Mouse (Mus musculus): ENCODE measurements around the gene R3hdm2. TPM values are rescaled to one million over a fixed set of nuclear protein-coding genes. Genes with fewer than 3 reads are reported as not detected.

Gene R3hdm2
- total and polyA plus RNA-seq, 2 experiments from 2014 or later = 37.2 to 51.0 TPM

GRCm38 (mm10) chr10:127391774-127392173, 11.6 kb downstream of the R3hdm2 start:
- Histone ChIP-seq H3K4me3 (ENCODE audit: low read depth, low read length) (no peak overlapping the region), H3K4me2 (ENCODE audit: low read depth) (no peak overlapping the region), H3K4me1 (ENCODE audit: insufficient read depth) (no peaks in the 10 kb centered on the region), H3K9ac (no peak overlapping the region), H3K36me3 (ENCODE audit: insufficient read depth) (peaks cover 6% of the 10 kb centered on the region; the same call in 1 of the 2 replicates), H3K27me3 (ENCODE audit: insufficient read depth, low read length) (no peaks in the 10 kb centered on the region), H3K9me3 (ENCODE audit: low read length) (no peaks in the 10 kb centered on the region), H3K27ac (ENCODE audit: low read depth, low read length) (no peak overlapping the region)
- ATAC-seq = no peak
- TF ChIP-seq CTCF (IDR thresholded peaks at IDR 0.05; ENCODE audit: low read depth) = no peak
- WGBS = 83% methylated on average over 6 of the region's 6 CpGs
- no peak for DNase-seq

GRCm38 (mm10) chr10:127404701-127405100, 24.6 kb downstream of the R3hdm2 start:
- Histone ChIP-seq H3K36me3 (ENCODE audit: insufficient read depth) (peaks cover 18% of the 10 kb centered on the region), H3K27me3 (ENCODE audit: insufficient read depth, low read length) (no peaks in the 10 kb centered on the region), H3K4me1 (ENCODE audit: insufficient read depth) (no peaks in the 10 kb centered on the region), H3K9me3 (ENCODE audit: low read length) (no peaks in the 10 kb centered on the region), H3K4me3 (ENCODE audit: low read depth, low read length) (no peak overlapping the region), H3K9ac (no peak overlapping the region), H3K4me2 (ENCODE audit: low read depth) (no peak overlapping the region), H3K27ac (ENCODE audit: low read depth, low read length) (no peak overlapping the region)
- TF ChIP-seq CTCF (IDR thresholded peaks at IDR 0.05; ENCODE audit: low read depth) = no peak
- WGBS = 95% methylated on average over 3 of the region's 3 CpGs
- DNase-seq (no peak), ATAC-seq (no peak)

GRCm38 (mm10) chr10:127407391-127407790, 27.3 kb downstream of the R3hdm2 start:
- Histone ChIP-seq H3K4me2 (ENCODE audit: low read depth) (no peak overlapping the region), H3K27ac (ENCODE audit: low read depth, low read length) (no peak overlapping the region), H3K9me3 (ENCODE audit: low read length) (no peaks in the 10 kb centered on the region), H3K4me1 (ENCODE audit: insufficient read depth) (no peaks in the 10 kb centered on the region), H3K27me3 (ENCODE audit: insufficient read depth, low read length) (no peaks in the 10 kb centered on the region), H3K36me3 (ENCODE audit: insufficient read depth) (no peaks in the 10 kb centered on the region), H3K9ac (no peak overlapping the region), H3K4me3 (ENCODE audit: low read depth, low read length) (no peak overlapping the region)
- ATAC-seq (no peak), DNase-seq (no peak)
- 64% methylated on average over 4 of the region's 4 CpGs for WGBS
- no peak for TF ChIP-seq CTCF (IDR thresholded peaks at IDR 0.05; ENCODE audit: low read depth)

- ATAC-seq = no peak
- DNase-seq = no peak
- WGBS = 51% methylated on average over 5 of the region's 5 CpGs
- Histone ChIP-seq H3K9me3 (ENCODE audit: low read length) (no peaks in the 10 kb centered on the region), H3K4me1 (ENCODE audit: insufficient read depth) (no peaks in the 10 kb centered on the region), H3K4me2 (ENCODE audit: low read depth) (no peak overlapping the region), H3K4me3 (ENCODE audit: low read depth, low read length) (no peak overlapping the region), H3K27ac (ENCODE audit: low read depth, low read length) (no peak overlapping the region), H3K36me3 (ENCODE audit: insufficient read depth) (no peaks in the 10 kb centered on the region), H3K27me3 (ENCODE audit: insufficient read depth, low read length) (no peaks in the 10 kb centered on the region), H3K9ac (no peak overlapping the region)
- no peak for TF ChIP-seq CTCF (IDR thresholded peaks at IDR 0.05; ENCODE audit: low read depth)
Observed at GRCm38 (mm10) chr10:127412101-127412500, 32.0 kb downstream of the R3hdm2 start.

- H3K4me3 ChIP-seq (ENCODE audit: low read depth, low read length) = no peak overlapping the region
- WGBS = 43% methylated on average over 2 of the region's 2 CpGs
- H3K9me3 ChIP-seq (ENCODE audit: low read length) = no peaks in the 10 kb centered on the region
- no peaks in the 10 kb centered on the region for H3K36me3 ChIP-seq (ENCODE audit: insufficient read depth)
- no peak overlapping the region for H3K27ac ChIP-seq (ENCODE audit: low read depth, low read length)
- H3K4me1 ChIP-seq (ENCODE audit: insufficient read depth) = no peaks in the 10 kb centered on the region
- no peaks in the 10 kb centered on the region for H3K27me3 ChIP-seq (ENCODE audit: insufficient read depth, low read length)
- TF ChIP-seq CTCF (IDR thresholded peaks at IDR 0.05; ENCODE audit: low read depth) = no peak
- no peak for ATAC-seq
- H3K4me2 ChIP-seq (ENCODE audit: low read depth) = no peak overlapping the region
- no peak overlapping the region for H3K9ac ChIP-seq
- DNase-seq = no peak
Observed at GRCm38 (mm10) chr10:127412776-127413175, 32.6 kb downstream of the R3hdm2 start.

GRCm38 (mm10) chr10:127413585-127413984, 33.5 kb downstream of the R3hdm2 start:
- H3K36me3 ChIP-seq (ENCODE audit: insufficient read depth) = no peaks in the 10 kb centered on the region
- no peak overlapping the region for H3K27ac ChIP-seq (ENCODE audit: low read depth, low read length)
- no peak overlapping the region for H3K4me3 ChIP-seq (ENCODE audit: low read depth, low read length)
- no peak for TF ChIP-seq CTCF (IDR thresholded peaks at IDR 0.05; ENCODE audit: low read depth)
- DNase-seq (no peak), ATAC-seq (no peak)
- H3K27me3 ChIP-seq (ENCODE audit: insufficient read depth, low read length) = no peaks in the 10 kb centered on the region
- H3K9me3 ChIP-seq (ENCODE audit: low read length) = no peaks in the 10 kb centered on the region
- no peak overlapping the region for H3K4me2 ChIP-seq (ENCODE audit: low read depth)
- WGBS = 82% methylated on average over 1 of the region's 1 CpGs
- H3K4me1 ChIP-seq (ENCODE audit: insufficient read depth) = no peaks in the 10 kb centered on the region
- H3K9ac ChIP-seq = no peak overlapping the region

- no peaks in the 10 kb centered on the region for H3K27me3 ChIP-seq (ENCODE audit: insufficient read depth, low read length)
- H3K9me3 ChIP-seq (ENCODE audit: low read length) = no peaks in the 10 kb centered on the region
- no peak for TF ChIP-seq CTCF (IDR thresholded peaks at IDR 0.05; ENCODE audit: low read depth)
- H3K4me3 ChIP-seq (ENCODE audit: low read depth, low read length) = no peak overlapping the region
- DNase-seq (no peak), ATAC-seq (no peak)
- H3K4me1 ChIP-seq (ENCODE audit: insufficient read depth) = no peaks in the 10 kb centered on the region
- H3K27ac ChIP-seq (ENCODE audit: low read depth, low read length) = no peak overlapping the region
- 78% methylated on average over 3 of the region's 3 CpGs for WGBS
- no peak overlapping the region for H3K9ac ChIP-seq
- no peaks in the 10 kb centered on the region for H3K36me3 ChIP-seq (ENCODE audit: insufficient read depth)
- H3K4me2 ChIP-seq (ENCODE audit: low read depth) = no peak overlapping the region
Observed at GRCm38 (mm10) chr10:127414141-127414540, 34.0 kb downstream of the R3hdm2 start.

Data from forebrain, postnatal 0 days (tissue).